Comparison of ENCODE assay signal across 10 mouse cellular contexts in genomic region chr15:83425794-83426193, GRCm38 (mm10). TPM values are rescaled to one million over a fixed set of nuclear protein-coding genes. Genes with fewer than 3 reads are reported as not detected.
DNase-seq lines count a peak whose midpoint lies in the region; ATAC-seq and TF ChIP-seq lines count a peak whose summit lies in the region.
"Had no signal": no experiment of that assay in that cellular context is flagged by ENCODE, and none has a peak within 500 bp of the region (broad histone marks: within the 10 kb centered on the region; RNA-seq: fewer than 3 reads in every experiment).

No protein-coding gene starts in this region.

- 0 out of 2 replicates have a peak, but pooled peaks have one; percentile 52 for ATAC-seq in kidney, embryonic 14.5 days (ENCODE audit: low FRiP score, low TSS enrichment)
- no peak for ATAC-seq in heart, embryonic 16.5 days (replicated peaks; ENCODE audit: extremely low read depth, insufficient read depth, low FRiP score)
- no peak for ATAC-seq in liver, embryonic 15.5 days (ENCODE audit: insufficient read depth)

- H3K9me3 ChIP-seq in kidney, embryonic 14.5 days (ENCODE audit: control insufficient read depth, low read length), result no peaks in the 10 kb centered on the region
- H3K9me3 ChIP-seq in heart, embryonic 16.5 days (replicated peaks; ENCODE audit: control insufficient read depth, low read length), result no peaks in the 10 kb centered on the region
- H3K9me3 ChIP-seq in liver, embryonic 15.5 days (replicated peaks), result no peaks in the 10 kb centered on the region
- H3K9me3 ChIP-seq: G1E had no signal

- H3K4me2 ChIP-seq in kidney, embryonic 14.5 days (replicated peaks; ENCODE audit: low read depth, low read length), result no peak overlapping the region
- H3K4me2 ChIP-seq in heart, embryonic 16.5 days (ENCODE audit: low read depth, low read length), result no peak overlapping the region
- H3K4me2 ChIP-seq in liver, embryonic 15.5 days, result peak overlapping the region; percentile 76

- no peak for TF ChIP-seq CTCF in cortical plate, adult 2 months (IDR thresholded peaks at IDR 0.05; ENCODE audit: extremely low read depth, insufficient read depth, low read length)

- DNase-seq in kidney, adult 9 months, result no peak
- no peak for DNase-seq in urinary bladder, postnatal 36 days (ENCODE audit: low spot score in 2 of 2)
- DNase-seq in layer of hippocampus, adult 18-20 months (ENCODE audit: low spot score in 2 of 2), result no peak
- DNase-seq in ovary, postnatal 36 days (ENCODE audit: low spot score), result no peak
- DNase-seq: cerebellum, adult 18-20 months had no signal

- H3K27me3 ChIP-seq in kidney, embryonic 14.5 days (ENCODE audit: control insufficient read depth, insufficient read depth, low read length), result no peaks in the 10 kb centered on the region
- no peaks in the 10 kb centered on the region for H3K27me3 ChIP-seq in heart, embryonic 16.5 days (ENCODE audit: control insufficient read depth, insufficient read depth, low read length)
- no peaks in the 10 kb centered on the region for H3K27me3 ChIP-seq in liver, embryonic 15.5 days

- 41% methylated on average over 5 of the region's 5 CpGs for WGBS in kidney, embryonic 14.5 days
- 38% methylated on average over 5 of the region's 5 CpGs for WGBS in heart, embryonic 16.5 days
- 29% methylated on average over 5 of the region's 5 CpGs for WGBS in liver, embryonic 15.5 days (ENCODE audit: insufficient replicate concordance)

- no peak overlapping the region for H3K4me3 ChIP-seq in kidney, embryonic 14.5 days (ENCODE audit: low read length)
- H3K4me3 ChIP-seq in cortical plate, adult 2 months (ENCODE audit: insufficient read depth, low read length), result no peak overlapping the region
- no peak overlapping the region for H3K4me3 ChIP-seq in heart, embryonic 16.5 days (ENCODE audit: low read length)
- H3K4me3 ChIP-seq in liver, embryonic 15.5 days (replicated peaks), result no peak overlapping the region

- H3K36me3 ChIP-seq in kidney, embryonic 14.5 days (ENCODE audit: control insufficient read depth, insufficient read depth, low read length), result no peaks in the 10 kb centered on the region
- no peaks in the 10 kb centered on the region for H3K36me3 ChIP-seq in heart, embryonic 16.5 days (ENCODE audit: control insufficient read depth, insufficient read depth)
- 0 out of 2 replicates have a peak, but pooled peaks cover 2% of the 10 kb centered on the region for H3K36me3 ChIP-seq in liver, embryonic 15.5 days (replicated peaks)

- no peak for TF ChIP-seq POLR2A in cortical plate, adult 2 months (IDR thresholded peaks at IDR 0.05; ENCODE audit: extremely low read depth, insufficient read depth, low read length)

- peaks cover 14% of the 10 kb centered on the region; the same call in 1 of the 2 replicates for H3K4me1 ChIP-seq in kidney, embryonic 14.5 days (ENCODE audit: control insufficient read depth, insufficient read depth, low read length)
- H3K4me1 ChIP-seq in cortical plate, adult 2 months (ENCODE audit: control insufficient read depth, insufficient read depth, low read length), result peaks cover 6% of the 10 kb centered on the region; the same call in 1 of the 2 replicates
- H3K4me1 ChIP-seq in heart, embryonic 16.5 days (ENCODE audit: control insufficient read depth, insufficient read depth, low read length), result peaks cover 61% of the 10 kb centered on the region
- peaks cover 99% of the 10 kb centered on the region for H3K4me1 ChIP-seq in liver, embryonic 15.5 days (replicated peaks)

- 0 out of 2 replicates have a peak overlapping the region, but pooled peaks have one; percentile 4 for H3K27ac ChIP-seq in kidney, embryonic 14.5 days (ENCODE audit: low read depth, low read length)
- H3K27ac ChIP-seq in cortical plate, adult 2 months (ENCODE audit: insufficient read depth, low read length), result 0 out of 2 replicates have a peak overlapping the region, but pooled peaks have one; percentile 13
- peak overlapping the region; percentile 76 for H3K27ac ChIP-seq in heart, embryonic 16.5 days (ENCODE audit: low read length)
- H3K27ac ChIP-seq in liver, embryonic 15.5 days (replicated peaks), result peak overlapping the region; percentile 99

- 0 out of 2 replicates have a peak overlapping the region, but pooled peaks have one; percentile 18 for H3K9ac ChIP-seq in kidney, embryonic 14.5 days (ENCODE audit: low read depth, low read length)
- peak overlapping the region; percentile 25; the same call in 1 of the 2 replicates for H3K9ac ChIP-seq in heart, embryonic 16.5 days (ENCODE audit: low read length)
- peak overlapping the region; percentile 13; the same call in 1 of the 2 replicates for H3K9ac ChIP-seq in liver, embryonic 15.5 days

RNA-seq across cellular contexts. Expression of gene Pacsin2, which starts 38.6 kb away (rescaled TPM):
- polyA plus RNA-seq in kidney, embryonic 14.5 days (2014; fragmentation: Nextera tagmentation; extraction: Ambion mirVana), result 37.9 and 64.2 TPM in 2 replicates
- polyA plus RNA-seq in cortical plate, adult 2 months (2012; rRNA removed), result 84.4 and 87.8 TPM in 2 replicates
- polyA plus RNA-seq in heart, embryonic 16.5 days (2015; fragmentation: Nextera tagmentation; extraction: Ambion mirVana), result 73.3 and 74.2 TPM in 2 replicates
- polyA plus RNA-seq in liver, embryonic 15.5 days (2015; fragmentation: Nextera tagmentation; extraction: Ambion mirVana), result 46.7 and 50.5 TPM in 2 replicates
- 100 to 1,000 TPM; 101 to 106 TPM for total RNA-seq in layer of hippocampus, adult 18-20 months (2021)

Comparison
In these comparisons a context has a peak if more than half of its experiments do, and no peak if none do; other contexts are left out.
1. H3K27ac ChIP-seq: peak in every context shown above with its lines; median percentile 99 in liver, embryonic 15.5 days; 76 in heart, embryonic 16.5 days; 13 in cortical plate, adult 2 months; 4 in kidney, embryonic 14.5 days.